Mouse (Mus musculus) hindbrain, embryonic 14.5 days (tissue): ENCODE results near the gene Tnrc6c. TPM values are rescaled to one million over a fixed set of nuclear protein-coding genes. Genes with fewer than 3 reads are reported as not detected.

Experiments
- ATAC-seq: fragments of 200-750 bp; cut with Nextera tagmentation; 2 replicates; pipeline ENCODE4 v1.8.0; 2017; ENCODE audit warnings: moderate number of reproducible peaks, mild to moderate bottlenecking, moderate TSS enrichment, moderate library complexity; ENCODE audit not compliant: low FRiP score
- DNase-seq: peaks from one replicate; pipeline ENCODE4 v3.0.0-alpha.2; 2015; ENCODE audit warnings: low spot score
- H3K27ac ChIP-seq: fragments of 300-500 bp; sonication (generic); 2 replicates; pipeline ENCODE4 v1.5.1; 2014; ENCODE audit warnings: mild to moderate bottlenecking, moderate library complexity
- H3K27me3 ChIP-seq: fragments of 300-500 bp; sonication (generic); 2 replicates; pipeline ENCODE4 v1.6.1; 2014; ENCODE audit warnings: mild to moderate bottlenecking, low read length, mixed read lengths; ENCODE audit not compliant: control insufficient read depth, insufficient read depth
- H3K36me3 ChIP-seq: fragments of 300-500 bp; sonication (generic); replicated peaks from 2 replicates; pipeline ENCODE4 v1.6.1; 2014; ENCODE audit not compliant: control insufficient read depth, insufficient read depth
- H3K4me1 ChIP-seq: fragments of 300-500 bp; sonication (generic); replicated peaks from 2 replicates; pipeline ENCODE4 v1.6.1; 2014; ENCODE audit warnings: antibody characterized with exemption, low read length, mixed read lengths; ENCODE audit not compliant: control insufficient read depth, insufficient read depth
- H3K4me2 ChIP-seq: fragments of 300-500 bp; sonication (generic); replicated peaks from 2 replicates; pipeline ENCODE4 v1.6.1; 2014; ENCODE audit warnings: mild to moderate bottlenecking, moderate library complexity
- H3K4me3 ChIP-seq: fragments of 300-500 bp; sonication (generic); replicated peaks from 2 replicates; pipeline ENCODE4 v1.5.1; 2014; ENCODE audit warnings: mild to moderate bottlenecking, low read length
- H3K9ac ChIP-seq: fragments of 300-500 bp; sonication (generic); 2 replicates; pipeline ENCODE4 v1.6.1; 2014
- H3K9me3 ChIP-seq: fragments of 300-500 bp; sonication (generic); 2 replicates; pipeline ENCODE4 v1.6.1; 2016; ENCODE audit warnings: low read length; ENCODE audit not compliant: control insufficient read depth
- WGBS: fragments of 180-500 bp; shearing (Covaris S2); extraction: QIAGEN DNeasy Blood & Tissue Kit; methylation state at CpG from one replicate; pipeline ENCODE4 v1.1.7; 2014; 5-methylcytosine and 5-hydroxymethylcytosine counted together
- polyA plus RNA-seq: library from polyadenylated mRNA; unstranded; fragments of >200 nt; fragmentation: Nextera tagmentation; extraction: Ambion mirVana; gene quantifications from 2 replicates; pipeline ENCODE4 v1.2.1, GENCODE M21; 2014

Gene Tnrc6c
- polyA plus RNA-seq, 1 experiment from 2014 or later, result 25.1 TPM

DNA sequence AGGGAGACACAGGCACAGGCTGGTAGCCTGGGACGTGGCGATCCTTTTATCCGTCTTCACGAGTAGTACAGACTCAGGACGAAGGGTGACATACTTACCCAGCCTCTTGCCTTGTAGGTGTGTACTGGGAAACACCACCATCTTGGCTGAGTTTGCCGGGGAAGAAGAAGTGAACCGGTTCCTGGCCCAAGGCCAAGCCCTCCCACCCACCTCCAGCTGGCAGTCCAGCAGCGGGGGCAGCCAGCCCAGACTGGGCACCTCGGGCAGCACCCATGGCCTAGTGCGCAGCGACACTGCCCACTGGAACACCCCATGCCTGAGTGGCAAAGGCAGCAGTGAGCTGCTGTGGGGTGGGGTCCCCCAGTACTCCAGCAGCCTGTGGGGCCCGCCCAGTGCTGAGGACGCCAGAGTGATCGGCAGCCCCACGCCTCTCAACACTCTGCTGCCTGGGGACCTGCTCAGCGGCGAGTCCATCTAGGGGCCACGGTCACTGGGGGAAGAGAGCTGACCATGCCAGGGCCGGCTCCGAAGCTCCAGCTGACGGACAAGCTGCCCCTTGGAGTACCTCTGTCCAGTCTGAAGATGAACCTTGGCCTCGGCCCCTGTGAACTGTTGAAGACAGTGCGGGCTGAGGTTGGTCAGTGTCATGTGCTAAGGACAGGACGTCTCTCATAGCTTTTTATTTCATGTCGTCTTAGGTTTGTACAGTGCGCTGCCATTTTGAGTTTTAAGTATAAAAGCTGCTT is 106.5 kb downstream of the Tnrc6c start:
- peaks cover 99% of the 10 kb centered on the region for H3K36me3 ChIP-seq
- DNase-seq, result no peak
- 90% methylated on average over 26 of the region's 26 CpGs for WGBS
- H3K4me2 ChIP-seq, result no peak overlapping the region
- no peak for ATAC-seq
- H3K27me3 ChIP-seq, result no peaks in the 10 kb centered on the region
- H3K4me3 ChIP-seq, result no peak overlapping the region
- no peak overlapping the region for H3K9ac ChIP-seq
- no peak overlapping the region for H3K27ac ChIP-seq
- H3K4me1 ChIP-seq, result no peaks in the 10 kb centered on the region
- H3K9me3 ChIP-seq, result no peaks in the 10 kb centered on the region

DNA sequence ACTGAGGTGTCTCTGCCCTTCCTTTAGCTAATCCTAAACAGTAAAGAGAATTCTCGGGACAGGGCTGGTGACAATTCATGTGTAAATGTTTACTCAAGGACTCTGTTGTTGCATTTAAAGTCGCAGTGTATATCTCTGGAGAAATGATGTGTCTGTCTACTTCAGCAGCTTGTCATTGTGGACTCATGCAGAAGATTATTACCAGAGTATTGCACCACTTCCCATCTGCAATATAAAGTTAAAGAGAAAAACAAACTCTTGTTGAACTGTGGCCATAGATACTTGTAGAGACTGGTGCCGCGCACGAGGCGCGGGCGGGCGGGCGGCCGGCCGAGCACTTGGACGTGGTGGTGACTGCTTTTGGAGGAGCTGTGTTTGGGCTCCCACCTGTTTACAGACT is 107.7 kb downstream of the Tnrc6c start:
- DNase-seq (no peak), ATAC-seq (no peak)
- H3K9ac ChIP-seq, result no peak overlapping the region
- 92% methylated on average over 13 of the region's 13 CpGs for WGBS
- no peak overlapping the region for H3K27ac ChIP-seq
- no peak overlapping the region for H3K4me3 ChIP-seq
- H3K27me3 ChIP-seq, result no peaks in the 10 kb centered on the region
- no peaks in the 10 kb centered on the region for H3K4me1 ChIP-seq
- peaks cover 98% of the 10 kb centered on the region for H3K36me3 ChIP-seq
- H3K9me3 ChIP-seq, result no peaks in the 10 kb centered on the region
- no peak overlapping the region for H3K4me2 ChIP-seq

DNA sequence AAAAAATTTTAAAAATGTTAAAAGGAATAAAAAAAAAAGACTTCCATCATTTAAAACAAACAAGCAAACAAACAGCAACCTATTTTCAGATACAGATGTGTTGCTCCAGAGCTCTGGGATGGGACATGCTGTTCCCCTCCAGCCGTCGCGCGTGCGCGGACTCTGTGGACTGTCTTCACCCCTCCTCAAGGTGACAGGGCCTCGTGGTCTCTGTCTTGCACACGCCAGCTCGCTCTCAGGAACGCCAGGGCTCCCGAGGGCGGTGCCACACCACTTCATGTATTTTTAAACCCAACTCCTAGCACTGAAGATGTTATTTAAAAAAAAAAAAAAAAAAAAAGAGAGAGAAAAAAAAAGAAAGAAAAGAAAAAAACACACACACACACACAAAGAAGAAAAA is 108.2 kb downstream of the Tnrc6c start:
- Histone ChIP-seq H3K4me1 (no peaks in the 10 kb centered on the region), H3K36me3 (peaks cover 97% of the 10 kb centered on the region), H3K9ac (no peak overlapping the region), H3K27ac (no peak overlapping the region), H3K9me3 (no peaks in the 10 kb centered on the region), H3K4me2 (no peak overlapping the region), H3K4me3 (no peak overlapping the region), H3K27me3 (no peaks in the 10 kb centered on the region)
- DNase-seq (no peak), ATAC-seq (no peak)
- WGBS, result 89% methylated on average over 12 of the region's 12 CpGs

DNA sequence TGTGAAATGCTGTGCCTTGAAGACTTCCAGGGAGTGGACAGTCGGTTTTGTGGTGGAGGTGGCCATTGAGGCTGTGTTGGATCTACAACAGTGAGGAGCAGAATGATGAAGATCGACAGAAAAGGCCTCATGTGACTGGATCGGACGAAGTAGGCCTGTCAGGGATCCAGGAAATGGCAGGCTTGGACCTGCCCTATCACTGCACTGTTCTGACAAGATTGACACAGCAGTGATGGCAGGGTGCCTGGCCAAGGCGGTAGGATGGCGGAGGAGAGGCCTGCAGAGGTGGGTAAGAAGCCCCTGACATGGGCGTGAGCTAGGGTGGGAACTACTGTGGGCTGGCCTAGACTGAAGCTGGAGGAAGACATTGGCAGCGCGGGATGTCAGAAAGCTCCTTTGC is 110.2 kb downstream of the Tnrc6c start:
- no peaks in the 10 kb centered on the region for H3K9me3 ChIP-seq
- H3K4me1 ChIP-seq, result no peaks in the 10 kb centered on the region
- 91% methylated on average over 9 of the region's 9 CpGs for WGBS
- H3K27ac ChIP-seq, result no peak overlapping the region
- ATAC-seq, result no peak
- H3K36me3 ChIP-seq, result peaks cover 76% of the 10 kb centered on the region
- no peak overlapping the region for H3K4me3 ChIP-seq
- no peak for DNase-seq
- H3K4me2 ChIP-seq, result no peak overlapping the region
- no peak overlapping the region for H3K9ac ChIP-seq
- H3K27me3 ChIP-seq, result no peaks in the 10 kb centered on the region

DNA sequence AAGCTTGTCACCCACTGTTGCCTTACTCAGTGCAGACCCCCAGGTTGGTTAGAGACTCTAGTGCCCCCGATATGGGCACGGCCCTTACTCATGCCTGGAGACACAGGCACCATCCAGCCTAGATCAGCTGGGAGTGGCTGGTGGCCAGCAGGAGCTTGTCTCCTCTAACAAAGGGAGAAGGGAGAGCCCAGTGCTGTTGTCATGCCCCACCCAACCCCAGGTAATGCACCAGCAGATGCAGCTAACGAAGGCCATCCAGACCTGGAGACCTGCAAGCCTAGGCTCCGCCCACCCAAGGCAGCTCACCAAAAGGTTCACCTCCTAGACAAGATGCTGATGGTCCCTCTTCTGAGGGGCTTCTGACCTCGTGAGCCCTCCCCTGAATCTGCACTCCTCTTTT is 111.3 kb downstream of the Tnrc6c start:
- 89% methylated on average over 5 of the region's 5 CpGs for WGBS
- H3K27me3 ChIP-seq, result no peaks in the 10 kb centered on the region
- H3K36me3 ChIP-seq, result peaks cover 65% of the 10 kb centered on the region

DNA sequence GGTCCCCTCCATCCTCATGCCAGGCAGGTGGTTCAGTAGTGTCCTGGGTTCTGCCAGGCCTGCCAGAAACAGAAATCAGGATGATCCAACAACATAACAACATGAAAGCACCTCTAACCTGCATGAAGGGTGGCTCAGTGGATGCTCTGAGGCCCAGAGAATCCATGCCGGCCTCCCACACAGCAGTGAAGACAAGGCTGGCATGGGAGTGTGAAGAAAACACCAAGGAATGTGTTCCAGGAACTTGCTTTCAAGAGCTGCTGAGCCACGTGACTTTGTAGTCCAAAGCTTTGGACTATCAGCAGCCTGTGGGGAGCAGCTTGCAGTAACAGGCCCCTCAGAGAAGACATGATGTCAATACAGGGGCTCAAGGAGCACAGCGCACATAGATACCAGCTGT is 112.2 kb downstream of the Tnrc6c start:
- no peak overlapping the region for H3K27ac ChIP-seq
- no peaks in the 10 kb centered on the region for H3K27me3 ChIP-seq
- H3K4me3 ChIP-seq, result no peak overlapping the region
- H3K36me3 ChIP-seq, result peaks cover 56% of the 10 kb centered on the region
- 0 out of 2 replicates have a peak, but pooled peaks cover 3% of the 10 kb centered on the region for H3K4me1 ChIP-seq
- H3K9ac ChIP-seq, result no peak overlapping the region
- ATAC-seq (no peak), DNase-seq (no peak)
- 93% methylated on average over 3 of the region's 3 CpGs for WGBS
- no peaks in the 10 kb centered on the region for H3K9me3 ChIP-seq
- no peak overlapping the region for H3K4me2 ChIP-seq

More for the DNA sequence above, 111.3 kb downstream of the Tnrc6c start:
- Histone ChIP-seq H3K4me2 (no peak overlapping the region), H3K9me3 (no peaks in the 10 kb centered on the region), H3K9ac (no peak overlapping the region), H3K4me1 (0 out of 2 replicates have a peak, but pooled peaks cover 2% of the 10 kb centered on the region), H3K4me3 (no peak overlapping the region), H3K27ac (no peak overlapping the region)
- ATAC-seq, result no peak
- no peak for DNase-seq

DNA sequence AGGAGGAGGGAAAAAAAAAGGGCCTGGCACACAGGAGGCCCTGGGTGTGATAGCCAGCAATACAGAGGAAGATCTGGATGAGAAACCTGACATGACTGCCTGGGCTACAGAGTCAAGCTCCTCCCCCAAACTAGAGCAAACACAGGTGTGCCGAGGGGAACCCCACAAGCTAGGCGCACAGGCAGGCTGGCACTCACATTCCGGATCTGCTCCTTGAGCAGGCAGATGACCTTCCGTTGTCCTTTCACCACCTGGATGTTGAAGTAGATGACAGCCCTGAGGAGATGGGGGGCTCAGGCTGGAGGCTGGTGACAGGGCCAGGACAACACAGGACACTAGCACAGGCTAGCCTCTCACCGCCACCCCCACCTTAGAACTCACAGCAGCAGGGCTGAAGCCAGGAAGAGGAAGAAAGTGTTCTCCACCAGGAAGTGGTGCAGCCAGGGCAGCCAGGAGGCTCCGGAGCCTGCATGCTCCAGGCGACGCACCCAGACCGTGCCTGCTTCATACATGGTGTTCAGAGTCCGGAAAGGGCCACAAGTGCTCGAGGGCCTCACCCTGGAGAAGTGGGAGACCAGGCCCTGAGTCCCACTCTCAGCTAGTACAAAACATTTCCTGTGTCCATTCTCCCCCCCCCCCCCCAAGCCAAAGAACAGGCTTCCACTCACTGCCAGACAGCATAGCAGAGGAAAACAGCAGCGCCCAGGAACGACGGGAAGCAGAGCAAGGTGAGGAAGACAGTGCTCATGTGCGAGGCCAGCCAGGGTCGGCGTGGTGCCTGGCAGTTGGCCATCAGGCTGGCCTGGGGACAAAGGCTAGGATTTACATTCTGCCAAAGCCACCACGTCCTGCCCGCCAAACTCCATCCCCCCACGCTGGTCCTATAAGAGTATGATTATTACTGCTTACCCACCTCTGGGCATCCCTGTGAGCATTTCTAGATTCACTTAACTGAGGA is 114.9 kb downstream of the Tnrc6c start:
- Histone ChIP-seq H3K27ac (no peak overlapping the region; the same call in 1 of the 2 replicates), H3K27me3 (no peaks in the 10 kb centered on the region), H3K4me2 (no peak overlapping the region), H3K4me3 (no peak overlapping the region), H3K9me3 (no peaks in the 10 kb centered on the region), H3K9ac (no peak overlapping the region), H3K4me1 (0 out of 2 replicates have a peak, but pooled peaks cover 3% of the 10 kb centered on the region), H3K36me3 (peaks cover 30% of the 10 kb centered on the region)
- DNase-seq (no peak), ATAC-seq (no peak)
- WGBS, result 70% methylated on average over 20 of the region's 20 CpGs

DNA sequence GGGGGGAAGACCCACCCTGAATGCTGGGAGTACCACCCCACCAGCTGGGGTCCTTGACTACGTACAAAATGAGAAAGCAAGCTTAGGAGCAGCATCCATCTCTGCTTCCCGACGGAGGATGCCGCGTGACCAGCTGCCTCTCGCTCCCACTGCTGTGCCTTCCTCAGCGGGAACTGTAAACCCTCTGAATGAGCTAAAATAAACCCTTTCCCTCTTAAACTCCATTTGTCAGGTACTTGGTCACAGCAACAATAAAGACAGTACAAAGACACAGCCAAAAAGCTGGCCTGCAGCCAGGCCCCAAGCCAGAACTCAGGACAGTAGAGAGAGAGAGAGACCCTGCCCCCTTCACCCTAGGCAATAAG is 115.6 kb downstream of the Tnrc6c start:
- H3K4me1 ChIP-seq, result 0 out of 2 replicates have a peak, but pooled peaks cover 3% of the 10 kb centered on the region
- no peak overlapping the region for H3K4me2 ChIP-seq
- H3K9ac ChIP-seq, result no peak overlapping the region
- no peak overlapping the region for H3K4me3 ChIP-seq
- H3K27ac ChIP-seq, result no peak overlapping the region; the same call in 1 of the 2 replicates
- ATAC-seq (no peak), DNase-seq (no peak)
- 47% methylated on average over 7 of the region's 7 CpGs for WGBS
- peaks cover 23% of the 10 kb centered on the region for H3K36me3 ChIP-seq
- no peaks in the 10 kb centered on the region for H3K27me3 ChIP-seq
- H3K9me3 ChIP-seq, result no peaks in the 10 kb centered on the region

DNA sequence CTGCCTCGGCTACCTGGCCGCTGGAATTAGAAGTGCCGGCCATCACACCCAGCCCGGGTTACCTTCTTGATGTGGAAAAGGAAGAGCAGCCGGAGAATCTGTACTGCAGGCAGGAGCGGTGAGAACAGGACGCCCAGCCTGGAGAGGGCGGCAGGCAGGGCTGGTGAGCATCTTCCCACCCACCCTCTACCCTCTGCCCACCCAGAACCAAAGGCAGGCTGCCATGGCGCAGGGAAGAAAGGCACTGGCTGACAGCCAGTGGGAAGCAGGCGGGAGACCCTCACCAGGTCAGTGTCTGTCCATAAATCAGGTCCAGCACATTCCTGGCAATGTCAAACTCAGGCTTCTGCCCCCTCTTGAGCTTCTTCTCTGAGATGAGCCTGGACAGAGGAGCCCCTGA is 116.3 kb downstream of the Tnrc6c start:
- WGBS, result 76% methylated on average over 10 of the region's 10 CpGs

More for the DNA sequence above, 116.3 kb downstream of the Tnrc6c start:
- DNase-seq, result no peak
- no peaks in the 10 kb centered on the region for H3K27me3 ChIP-seq
- no peak overlapping the region for H3K4me2 ChIP-seq
- no peak overlapping the region for H3K27ac ChIP-seq
- H3K4me1 ChIP-seq, result 0 out of 2 replicates have a peak, but pooled peaks cover 3% of the 10 kb centered on the region
- H3K4me3 ChIP-seq, result no peak overlapping the region
- no peak for ATAC-seq
- H3K36me3 ChIP-seq, result peaks cover 16% of the 10 kb centered on the region
- H3K9ac ChIP-seq, result no peak overlapping the region
- no peaks in the 10 kb centered on the region for H3K9me3 ChIP-seq
